Mouse (Mus musculus): ENCODE measurements around the gene Pdzd2.

Gene Pdzd2

GRCm38 (mm10) chr15:12364096-12364495 lies 375.6 kb downstream of the Pdzd2 start:
- DNase-seq (ENCODE audit: extremely low read depth, insufficient read length, low spot score) = no peak

- DNase-seq (ENCODE audit: extremely low read depth, insufficient read length, low spot score) = no peak
These were observed 377.1 kb downstream of the Pdzd2 start for GRCm38 (mm10) chr15:12362701-12363040.

GRCm38 (mm10) chr15:12362001-12362700 lies 377.6 kb downstream of the Pdzd2 start:
- no peak for DNase-seq (ENCODE audit: extremely low read depth, insufficient read length, low spot score)

- DNase-seq (ENCODE audit: extremely low read depth, insufficient read length, low spot score) = no peak
These were observed 379.1 kb downstream of the Pdzd2 start for GRCm38 (mm10) chr15:12360519-12361212.

- no peak for DNase-seq (ENCODE audit: extremely low read depth, insufficient read length, low spot score)
These were observed 381.3 kb downstream of the Pdzd2 start for GRCm38 (mm10) chr15:12358384-12358783.

GRCm38 (mm10) chr15:12357459-12357858 lies 382.3 kb downstream of the Pdzd2 start:
- DNase-seq (ENCODE audit: extremely low read depth, insufficient read length, low spot score) = no peak

GRCm38 (mm10) chr15:12355907-12356306 lies 383.8 kb downstream of the Pdzd2 start:
- no peak for DNase-seq (ENCODE audit: extremely low read depth, insufficient read length, low spot score)

- no peak for DNase-seq (ENCODE audit: extremely low read depth, insufficient read length, low spot score)
These were observed 384.5 kb downstream of the Pdzd2 start for GRCm38 (mm10) chr15:12355261-12355660.

GRCm38 (mm10) chr15:12354281-12354810 lies 385.4 kb downstream of the Pdzd2 start:
- DNase-seq (ENCODE audit: extremely low read depth, insufficient read length, low spot score) = no peak

- no peak for DNase-seq (ENCODE audit: extremely low read depth, insufficient read length, low spot score)
These were observed 388.3 kb downstream of the Pdzd2 start for GRCm38 (mm10) chr15:12351470-12351869.

- DNase-seq (ENCODE audit: extremely low read depth, insufficient read length, low spot score) = no peak
These were observed 389.9 kb downstream of the Pdzd2 start for GRCm38 (mm10) chr15:12349840-12350239.

GRCm38 (mm10) chr15:12348950-12349349 lies 390.8 kb downstream of the Pdzd2 start:
- DNase-seq (ENCODE audit: extremely low read depth, insufficient read length, low spot score) = no peak

- no peak for DNase-seq (ENCODE audit: extremely low read depth, insufficient read length, low spot score)
These were observed 392.8 kb downstream of the Pdzd2 start for GRCm38 (mm10) chr15:12346916-12347315.

GRCm38 (mm10) chr15:12341401-12341758 lies 398.3 kb downstream of the Pdzd2 start:
- no peak for DNase-seq (ENCODE audit: extremely low read depth, insufficient read length, low spot score)

GRCm38 (mm10) chr15:12340536-12341400 lies 399.0 kb downstream of the Pdzd2 start:
- DNase-seq (ENCODE audit: extremely low read depth, insufficient read length, low spot score) = no peak

- no peak for DNase-seq (ENCODE audit: extremely low read depth, insufficient read length, low spot score)
These were observed 402.0 kb downstream of the Pdzd2 start for GRCm38 (mm10) chr15:12337779-12338137.

GRCm38 (mm10) chr15:12337030-12337778 lies 402.5 kb downstream of the Pdzd2 start:
- no peak for DNase-seq (ENCODE audit: extremely low read depth, insufficient read length, low spot score)

- DNase-seq (ENCODE audit: extremely low read depth, insufficient read length, low spot score) = no peak
These were observed 405.3 kb downstream of the Pdzd2 start for GRCm38 (mm10) chr15:12334381-12334780.

GRCm38 (mm10) chr15:12331300-12331699 lies 408.4 kb downstream of the Pdzd2 start:
- no peak for DNase-seq (ENCODE audit: extremely low read depth, insufficient read length, low spot score)

- no peak for DNase-seq (ENCODE audit: extremely low read depth, insufficient read length, low spot score)
These were observed 408.8 kb downstream of the Pdzd2 start for GRCm38 (mm10) chr15:12330892-12331291.

GRCm38 (mm10) chr15:12330389-12330788 lies 409.3 kb downstream of the Pdzd2 start:
- DNase-seq (ENCODE audit: extremely low read depth, insufficient read length, low spot score) = no peak
